Mouse (Mus musculus): ENCODE data around the gene Tango2.

Gene Tango2

GRCm38 (mm10) chr16:18383045-18383726 lies 35.3 kb upstream of the Tango2 start:
- peak; percentile 7 for DNase-seq

- peak; percentile 8 for DNase-seq
These were observed 33.8 kb upstream of the Tango2 start for GRCm38 (mm10) chr16:18381621-18382258.

GRCm38 (mm10) chr16:18380495-18381063 lies 32.7 kb upstream of the Tango2 start:
- peak; percentile 9 for DNase-seq

GRCm38 (mm10) chr16:18379338-18380001 lies 31.6 kb upstream of the Tango2 start:
- peak; percentile 10 for DNase-seq

GRCm38 (mm10) chr16:18378489-18378888 lies 30.6 kb upstream of the Tango2 start:
- DNase-seq = no peak

- peak; percentile 25 for DNase-seq
These were observed 29.3 kb upstream of the Tango2 start for GRCm38 (mm10) chr16:18377203-18377602.

- no peak for DNase-seq
These were observed 28.5 kb upstream of the Tango2 start for GRCm38 (mm10) chr16:18376297-18376954.

- DNase-seq = no peak
These were observed 25.7 kb upstream of the Tango2 start for GRCm38 (mm10) chr16:18373632-18374031.

- no peak for DNase-seq
These were observed 22.3 kb upstream of the Tango2 start for GRCm38 (mm10) chr16:18370197-18370596.

GRCm38 (mm10) chr16:18366849-18367248 lies 18.9 kb upstream of the Tango2 start:
- no peak for DNase-seq

GRCm38 (mm10) chr16:18362948-18363347 lies 15.0 kb upstream of the Tango2 start:
- DNase-seq = no peak

GRCm38 (mm10) chr16:18360151-18360805 lies 12.4 kb upstream of the Tango2 start:
- no peak for DNase-seq

GRCm38 (mm10) chr16:18357977-18358376 lies 10.1 kb upstream of the Tango2 start:
- DNase-seq = no peak

- DNase-seq = no peak
These were observed 9.1 kb upstream of the Tango2 start for GRCm38 (mm10) chr16:18356961-18357360.

- DNase-seq = no peak
These were observed 5.2 kb upstream of the Tango2 start for GRCm38 (mm10) chr16:18353106-18353505.

- DNase-seq = peak; percentile 70
These were observed 3.6 kb upstream of the Tango2 start for GRCm38 (mm10) chr16:18351313-18352055.

- no peak for DNase-seq
These were observed 1.9 kb upstream of the Tango2 start for GRCm38 (mm10) chr16:18349761-18350325.

- peak; percentile 38 for DNase-seq
These were observed 785 bp upstream of the Tango2 start for GRCm38 (mm10) chr16:18348601-18349175.

- DNase-seq = peak; percentile 93
These were observed 2.7 kb downstream of the Tango2 start for GRCm38 (mm10) chr16:18345243-18345642.

GRCm38 (mm10) chr16:18343778-18344177 lies 4.1 kb downstream of the Tango2 start:
- peak; percentile 98 for DNase-seq
